Mouse (Mus musculus) left cerebral cortex, postnatal 25 days (tissue): ENCODE data around the gene 4930524B15Rik. TPM values are rescaled to one million over a fixed set of nuclear protein-coding genes. Genes with fewer than 3 reads are reported as not detected.

Source experiments
- DNase-seq, 2 experiments: peaks; one replicate each; pipeline ENCODE4 v3.0.0; 2022; ENCODE audit warnings: low spot score in 2 of 2, mixed read lengths in 1 of 2
- intact Hi-C: fragments of 180-260 bp; cut with DNase I; formaldehyde crosslinking; loops from one replicate; pipeline ENCODE4 v1.15.1; 2025
- total RNA-seq, 2 experiments: library from RNA; stranded (reverse); gene quantifications; 2 replicates each; pipeline ENCODE4 v1.2.3; 2021

The 4930524B15Rik gene
- total RNA-seq, 2 experiments from 2014 or later = not detected

GRCm38 (mm10) chr11:32026634-32027033 is 61.2 kb downstream of the 4930524B15Rik start:
- intact Hi-C loops = no loop called here

DNA sequence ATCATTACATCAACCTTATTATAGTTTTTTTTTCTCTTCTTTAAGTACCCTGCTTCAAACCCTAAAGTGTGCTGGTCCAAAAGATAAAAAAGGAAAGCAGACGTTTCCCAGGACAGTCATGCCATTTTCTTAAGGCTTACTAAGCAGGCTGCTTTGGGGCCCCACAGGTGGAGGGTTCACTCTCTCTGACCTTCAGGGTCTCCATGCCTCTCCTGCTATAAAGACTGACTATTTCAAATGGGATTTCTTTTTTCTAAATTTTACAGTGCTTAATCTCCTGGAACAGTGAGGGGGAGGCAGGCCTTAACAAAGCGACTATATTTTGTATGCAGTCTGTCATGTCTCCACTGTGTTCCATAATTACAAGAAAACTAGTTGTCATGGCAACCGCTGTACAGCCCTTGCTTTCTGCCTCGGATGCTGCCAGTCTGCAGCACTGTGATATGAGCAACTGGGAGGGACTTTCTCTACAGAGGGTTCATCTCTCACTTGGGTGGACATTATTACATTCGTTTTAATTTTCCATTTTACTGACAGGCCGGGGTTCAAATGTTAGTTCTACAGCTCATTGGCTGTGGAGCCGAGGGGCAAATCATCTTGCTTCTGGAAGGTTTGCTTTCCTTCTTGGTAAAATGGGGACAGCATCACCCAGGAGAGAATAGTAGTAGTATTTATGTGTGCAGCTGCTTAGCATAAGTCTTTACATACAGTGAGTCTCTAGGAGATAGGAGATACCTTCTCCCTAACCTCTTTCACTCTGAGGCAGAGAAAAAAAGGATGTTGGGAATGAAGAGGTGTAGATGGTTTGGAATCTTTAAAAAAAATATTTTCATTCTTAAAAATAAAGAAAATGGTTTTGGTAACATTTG is 62.3 kb downstream of the 4930524B15Rik start:
- intact Hi-C loops = no loop called here
- peak; percentile 75 to 93 for DNase-seq

More at GRCm38 (mm10) chr11:32026634-32027033, 61.2 kb downstream of the 4930524B15Rik start:
- DNase-seq = no peak

GRCm38 (mm10) chr11:32028605-32029004 is 63.2 kb downstream of the 4930524B15Rik start:
- no peak for DNase-seq
- intact Hi-C loops = no loop called here

Other genes starting within 250 kb of the 4930524B15Rik start
- 100 to 1,000 TPM; 157 to 160 TPM for gene Cpeb4, start 93.4 kb upstream of the 4930524B15Rik start, total RNA-seq
- gene Nsg2, start 34.9 kb downstream of the 4930524B15Rik start, total RNA-seq = 100 to 1,000 TPM; 662 to 666 TPM
- not detected for gene Il9r, start 234.7 kb downstream of the 4930524B15Rik start, total RNA-seq
- gene Snrnp25, start 239.8 kb downstream of the 4930524B15Rik start, total RNA-seq = 10 to 100 TPM; 23.7 to 23.9 TPM